Mouse (Mus musculus): ENCODE measurements around the gene Shroom1. TPM values are rescaled to one million over a fixed set of nuclear protein-coding genes. Genes with fewer than 3 reads are reported as not detected.
A peak's percentile ranks its signal among the peaks of the same experiment; 100 is the strongest.
"Not testable (repeated sequence)": the region's sequence is repeated elsewhere in the genome, so short reads cannot be mapped to it uniquely, and the experiment has no call there.

The Shroom1 gene
- total and polyA plus RNA-seq, 2 experiments from 2014 or later, result 3.4 to 10.9 TPM

DNA sequence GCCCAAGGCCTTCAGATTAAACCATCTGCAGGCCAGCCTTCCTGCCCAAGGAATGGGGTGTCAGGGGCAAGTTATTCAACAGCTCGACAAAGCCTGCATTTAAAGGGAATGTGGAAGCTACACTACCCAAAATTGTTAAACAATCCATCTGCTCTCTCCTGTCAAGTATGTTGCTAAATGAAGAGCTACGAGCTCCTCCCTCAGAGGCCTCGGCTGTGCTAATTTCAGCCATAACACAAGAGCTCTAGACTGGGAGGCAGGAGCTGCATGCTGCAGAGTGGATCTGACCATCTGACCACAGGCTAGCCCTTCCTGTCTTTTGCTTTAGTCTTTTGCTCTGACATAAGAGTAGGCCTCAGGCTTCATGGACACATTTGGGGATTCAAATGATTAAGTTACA is 31.8 kb upstream of the Shroom1 start:
- WGBS, result 81% methylated on average over 3 of the region's 3 CpGs
- ATAC-seq (ENCODE audit: low FRiP score) (no peak), DNase-seq (ENCODE audit: low spot score) (no peak)
- H3K27ac ChIP-seq (ENCODE audit: low read depth, low read length), result no peak overlapping the region
- peaks cover 13% of the 10 kb centered on the region for H3K36me3 ChIP-seq (ENCODE audit: insufficient read depth, low read length)
- no peak overlapping the region; the same call in 1 of the 2 replicates for H3K9ac ChIP-seq (replicated peaks; ENCODE audit: low read length, poor library complexity, severe bottlenecking)
- peaks cover 5% of the 10 kb centered on the region; the same call in 1 of the 2 replicates for H3K4me1 ChIP-seq (ENCODE audit: insufficient read depth, low read length)
- H3K4me3 ChIP-seq (ENCODE audit: low read depth, low read length), result no peak overlapping the region
- TF ChIP-seq CTCF (IDR thresholded peaks at IDR 0.05), result no peak
- H3K27me3 ChIP-seq (ENCODE audit: insufficient read depth, low read length), result no peaks in the 10 kb centered on the region
- H3K9me3 ChIP-seq (ENCODE audit: low read length), result no peaks in the 10 kb centered on the region
- H3K4me2 ChIP-seq (ENCODE audit: low read depth, low read length, poor library complexity, severe bottlenecking), result no peak overlapping the region

DNA sequence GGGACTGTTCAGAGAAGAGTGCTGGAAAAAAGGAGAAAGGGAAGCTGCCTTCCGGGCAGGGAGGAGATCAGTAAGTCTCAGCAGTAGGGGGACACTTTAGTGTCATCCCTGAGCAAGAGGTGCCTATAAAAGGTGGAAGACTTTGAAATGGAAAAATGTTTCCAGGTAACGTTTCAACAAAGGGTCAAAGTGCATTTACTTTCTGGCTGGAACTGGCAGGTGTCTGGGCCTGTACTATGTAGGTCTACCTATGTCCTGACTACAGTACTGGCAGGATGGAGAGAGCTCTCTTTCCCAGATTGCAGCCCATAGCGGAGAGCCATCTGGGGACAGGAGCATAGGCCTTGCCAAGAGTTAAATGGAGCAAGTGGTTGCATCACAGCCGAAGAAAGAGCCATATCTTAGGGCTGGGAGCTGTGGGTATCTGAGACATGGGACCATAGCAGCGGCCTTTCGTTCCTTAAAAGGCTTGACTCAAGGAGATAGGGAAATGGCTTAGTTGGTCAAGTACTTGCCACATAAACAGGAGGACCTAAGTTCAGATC is 31.2 kb upstream of the Shroom1 start:
- no peak for DNase-seq (ENCODE audit: low spot score)
- Histone ChIP-seq H3K27me3 (ENCODE audit: insufficient read depth, low read length) (no peaks in the 10 kb centered on the region), H3K27ac (ENCODE audit: low read depth, low read length) (no peak overlapping the region), H3K4me3 (ENCODE audit: low read depth, low read length) (no peak overlapping the region), H3K4me1 (ENCODE audit: insufficient read depth, low read length) (peaks cover 5% of the 10 kb centered on the region; the same call in 1 of the 2 replicates), H3K4me2 (ENCODE audit: low read depth, low read length, poor library complexity, severe bottlenecking) (no peak overlapping the region), H3K9me3 (ENCODE audit: low read length) (no peaks in the 10 kb centered on the region), H3K36me3 (ENCODE audit: insufficient read depth, low read length) (peaks cover 13% of the 10 kb centered on the region), H3K9ac (replicated peaks; ENCODE audit: low read length, poor library complexity, severe bottlenecking) (no peak overlapping the region)
- no peak for ATAC-seq (ENCODE audit: low FRiP score)
- WGBS, result 85% methylated on average over 6 of the region's 6 CpGs
- no peak for TF ChIP-seq CTCF (IDR thresholded peaks at IDR 0.05)

DNA sequence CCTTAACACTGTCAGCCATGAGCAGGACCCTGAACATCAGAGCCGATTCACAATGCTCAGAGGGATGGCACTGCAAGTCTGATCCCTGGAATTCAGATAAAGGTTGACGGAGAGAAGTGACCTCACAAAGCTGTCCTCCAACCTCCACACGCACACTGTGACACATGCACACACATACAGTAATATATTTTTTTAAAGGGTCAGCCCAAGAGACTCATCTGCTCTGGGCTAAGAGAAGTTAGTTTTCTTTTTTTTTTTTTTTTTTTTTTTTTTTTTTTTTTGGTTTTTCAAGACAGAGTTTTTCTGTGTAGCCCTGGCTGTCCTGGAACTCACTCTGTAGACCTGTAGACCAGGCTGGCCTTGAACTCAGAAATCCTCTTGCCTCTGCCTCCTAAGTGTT is 30.1 kb upstream of the Shroom1 start:
- H3K4me3 ChIP-seq (ENCODE audit: low read depth, low read length); H3K4me1 ChIP-seq (ENCODE audit: insufficient read depth, low read length); DNase-seq (ENCODE audit: low spot score); H3K9ac ChIP-seq (replicated peaks; ENCODE audit: low read length, poor library complexity, severe bottlenecking); H3K27me3 ChIP-seq (ENCODE audit: insufficient read depth, low read length); H3K36me3 ChIP-seq (ENCODE audit: insufficient read depth, low read length); ATAC-seq (ENCODE audit: low FRiP score); H3K4me2 ChIP-seq (ENCODE audit: low read depth, low read length, poor library complexity, severe bottlenecking); H3K9me3 ChIP-seq (ENCODE audit: low read length); H3K27ac ChIP-seq (ENCODE audit: low read depth, low read length): not testable (repeated sequence)
- WGBS, result 90% methylated on average over 3 of the region's 3 CpGs

DNA sequence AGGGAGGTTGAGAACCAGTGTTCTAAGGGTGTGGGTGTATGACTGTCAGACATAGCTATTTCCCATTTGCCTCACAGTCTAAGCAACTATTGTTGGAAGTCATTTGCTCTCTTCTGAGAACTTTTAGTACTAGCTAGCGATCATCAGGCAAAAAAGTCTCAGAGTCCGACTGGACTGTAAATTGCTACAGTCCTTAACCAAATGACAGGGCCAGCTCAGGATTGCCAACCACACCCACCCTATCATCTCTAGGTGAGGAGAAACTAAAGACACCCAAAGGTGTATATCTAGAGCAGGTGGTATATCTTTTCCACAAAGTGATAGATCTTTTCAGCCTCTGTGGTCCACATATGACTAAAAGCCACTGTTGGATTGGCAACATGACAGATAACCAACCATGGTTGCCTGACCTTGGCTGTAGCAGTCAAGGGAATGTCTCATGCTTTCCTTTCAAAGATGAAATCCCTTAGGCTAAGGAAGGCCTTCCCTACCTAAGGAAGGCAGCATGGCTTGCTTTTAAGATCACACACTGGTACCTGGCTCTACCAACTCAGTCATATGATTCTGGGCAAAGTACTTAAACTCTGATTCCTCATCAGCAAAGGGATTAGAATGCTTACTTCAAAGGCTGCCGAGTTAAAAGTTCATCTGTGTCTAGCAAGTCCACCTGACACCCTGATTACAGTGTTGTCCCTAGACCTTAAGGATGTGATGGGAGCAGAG is 28.9 kb upstream of the Shroom1 start:
- 97% methylated on average over 3 of the region's 3 CpGs for WGBS
- Histone ChIP-seq H3K4me2 (ENCODE audit: low read depth, low read length, poor library complexity, severe bottlenecking) (no peak overlapping the region), H3K36me3 (ENCODE audit: insufficient read depth, low read length) (peaks cover 9% of the 10 kb centered on the region), H3K9me3 (ENCODE audit: low read length) (no peaks in the 10 kb centered on the region), H3K4me3 (ENCODE audit: low read depth, low read length) (no peak overlapping the region), H3K27me3 (ENCODE audit: insufficient read depth, low read length) (no peaks in the 10 kb centered on the region), H3K4me1 (ENCODE audit: insufficient read depth, low read length) (peaks cover 9% of the 10 kb centered on the region; the same call in 1 of the 2 replicates), H3K9ac (replicated peaks; ENCODE audit: low read length, poor library complexity, severe bottlenecking) (no peak overlapping the region), H3K27ac (ENCODE audit: low read depth, low read length) (no peak overlapping the region)
- ATAC-seq (ENCODE audit: low FRiP score) (no peak), DNase-seq (ENCODE audit: low spot score) (no peak)
- no peak for TF ChIP-seq CTCF (IDR thresholded peaks at IDR 0.05)

DNA sequence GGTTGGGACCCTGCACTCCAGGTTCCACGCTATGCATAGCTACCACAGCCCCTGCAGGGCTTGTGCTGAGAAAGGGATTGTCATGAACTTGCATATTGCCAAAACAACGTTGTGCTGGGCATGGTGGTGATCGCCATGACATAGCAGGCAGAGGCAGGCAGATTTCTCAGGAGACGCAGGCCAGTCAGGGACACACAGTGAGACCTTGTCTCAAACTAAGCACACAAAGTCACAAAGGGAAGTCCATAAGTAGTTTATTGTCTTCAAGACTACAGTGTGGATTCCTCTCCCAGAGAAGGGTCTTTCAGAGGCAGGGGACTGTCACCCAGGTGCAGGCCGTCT is 28.3 kb upstream of the Shroom1 start:
- Histone ChIP-seq H3K27me3 (ENCODE audit: insufficient read depth, low read length) (no peaks in the 10 kb centered on the region), H3K4me3 (ENCODE audit: low read depth, low read length) (no peak overlapping the region), H3K4me1 (ENCODE audit: insufficient read depth, low read length) (peaks cover 9% of the 10 kb centered on the region; the same call in 1 of the 2 replicates), H3K4me2 (ENCODE audit: low read depth, low read length, poor library complexity, severe bottlenecking) (no peak overlapping the region), H3K9me3 (ENCODE audit: low read length) (no peaks in the 10 kb centered on the region), H3K27ac (ENCODE audit: low read depth, low read length) (no peak overlapping the region), H3K36me3 (ENCODE audit: insufficient read depth, low read length) (peaks cover 9% of the 10 kb centered on the region), H3K9ac (replicated peaks; ENCODE audit: low read length, poor library complexity, severe bottlenecking) (no peak overlapping the region)
- ATAC-seq (ENCODE audit: low FRiP score) (no peak), DNase-seq (ENCODE audit: low spot score) (no peak)
- WGBS, result 93% methylated on average over 5 of the region's 5 CpGs
- TF ChIP-seq CTCF (IDR thresholded peaks at IDR 0.05), result no peak

DNA sequence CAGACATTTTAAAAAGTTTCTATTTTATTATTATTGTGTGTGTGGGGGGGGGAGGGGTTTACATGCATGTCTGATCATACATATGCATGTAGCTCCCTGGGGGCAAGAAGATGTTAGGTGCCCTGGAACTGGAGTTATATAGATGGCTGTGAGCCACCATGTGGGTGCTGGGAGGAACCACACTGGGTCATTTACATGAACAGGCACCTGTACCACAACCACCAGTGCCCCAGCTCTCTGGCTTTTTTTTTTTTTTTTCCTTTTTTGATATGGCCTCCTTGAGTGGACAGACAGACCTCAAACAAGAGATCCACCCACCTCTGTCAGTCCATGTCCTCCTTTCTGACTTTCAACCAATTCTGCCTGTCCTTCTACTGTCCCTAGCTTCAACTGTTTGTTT is 27.8 kb upstream of the Shroom1 start:
- H3K27ac ChIP-seq (ENCODE audit: low read depth, low read length), result no peak overlapping the region
- peak overlapping the region; percentile 62; the same call in 1 of the 2 replicates for H3K4me2 ChIP-seq (ENCODE audit: low read depth, low read length, poor library complexity, severe bottlenecking)
- DNase-seq (ENCODE audit: low spot score), result no peak
- no peak overlapping the region; the same call in 1 of the 2 replicates for H3K4me3 ChIP-seq (ENCODE audit: low read depth, low read length)
- H3K9me3 ChIP-seq (ENCODE audit: low read length), result no peaks in the 10 kb centered on the region
- no peak for TF ChIP-seq CTCF (IDR thresholded peaks at IDR 0.05)
- peaks cover 9% of the 10 kb centered on the region for H3K36me3 ChIP-seq (ENCODE audit: insufficient read depth, low read length)
- H3K9ac ChIP-seq (replicated peaks; ENCODE audit: low read length, poor library complexity, severe bottlenecking), result no peak overlapping the region
- no peaks in the 10 kb centered on the region for H3K27me3 ChIP-seq (ENCODE audit: insufficient read depth, low read length)
- ATAC-seq (ENCODE audit: low FRiP score), result no peak
- peaks cover 9% of the 10 kb centered on the region; the same call in 1 of the 2 replicates for H3K4me1 ChIP-seq (ENCODE audit: insufficient read depth, low read length)
